Mouse (Mus musculus) CH12.LX (cell line): ENCODE results near the gene Blnk. TPM values are rescaled to one million over a fixed set of nuclear protein-coding genes. Genes with fewer than 3 reads are reported as not detected.

Experiments used
- DNase-seq: peaks from one replicate; pipeline ENCODE4 v3.0.0-alpha.2; 2013; ENCODE audit errors: extremely low read depth
- H3K27ac ChIP-seq: 2 replicates; pipeline ENCODE4 v1.5.1; 2012; ENCODE audit warnings: low read depth, mild to moderate bottlenecking, control low read depth, moderate library complexity; ENCODE audit not compliant: insufficient read depth
- H3K27me3 ChIP-seq: replicated peaks from 2 replicates; pipeline ENCODE3; 2012; ENCODE audit warnings: inconsistent platforms
- H3K36me3 ChIP-seq, 2 experiments: replicated peaks in 1 of 2; 2 replicates each; pipeline versions ENCODE3 to v1.6.1; 2012; ENCODE audit warnings: inconsistent platforms in 1 of 2, low read length in 1 of 2, mild to moderate bottlenecking in 1 of 2, mixed read lengths in 1 of 2, moderate library complexity in 1 of 2; ENCODE audit not compliant: control insufficient read depth in 1 of 2, insufficient read depth in 1 of 2
- H3K4me1 ChIP-seq, 2 experiments: 2 replicates each; pipeline ENCODE4 v1.6.1; 2012; ENCODE audit warnings: inconsistent platforms in 1 of 2, moderate library complexity in 1 of 2; ENCODE audit not compliant: insufficient read depth in 2 of 2, control insufficient read depth in 1 of 2
- H3K4me2 ChIP-seq: 2 replicates; pipeline ENCODE4 v1.6.1; 2012; ENCODE audit warnings: low read depth, mild to moderate bottlenecking, control low read depth; ENCODE audit not compliant: poor library complexity, insufficient read depth, severe bottlenecking
- H3K4me3 ChIP-seq, 3 experiments: fragments of 150-350 bp in 1 of 3; sonication (generic) in 1 of 3; replicated peaks in 1 of 3; 2 replicates each; pipeline versions ENCODE3 to v1.5.1; 2011 to 2012; ENCODE audit warnings: low read depth in 2 of 3, low read length in 2 of 3, mild to moderate bottlenecking in 2 of 3, moderate library complexity in 2 of 3, control low read depth in 1 of 3, improper control_type of control experiment in 1 of 3, inconsistent platforms in 1 of 3, mixed read lengths in 1 of 3; ENCODE audit not compliant: poor library complexity in 1 of 3
- H3K79me2 ChIP-seq: replicated peaks from 2 replicates; pipeline ENCODE4 v1.6.1; 2012; ENCODE audit warnings: mild to moderate bottlenecking, moderate library complexity; ENCODE audit not compliant: control insufficient read depth, poor library complexity, insufficient read depth, severe bottlenecking; ENCODE audit errors: extremely low read depth
- H3K9ac ChIP-seq: 2 replicates; pipeline ENCODE4 v1.6.1; 2012; ENCODE audit warnings: low read depth, mild to moderate bottlenecking, control low read depth, moderate library complexity; ENCODE audit not compliant: insufficient read depth
- H3K9me3 ChIP-seq: replicated peaks from 2 replicates; pipeline ENCODE3; 2012; ENCODE audit warnings: low read length, inconsistent platforms, mixed read lengths
- BHLHE40 ChIP-seq: IDR thresholded peaks from 2 replicates; pipeline ENCODE4 v1.6.1; 2011; ENCODE audit warnings: mild to moderate bottlenecking, low read depth, low read length, improper control_type of control experiment
- CHD1 ChIP-seq: IDR thresholded peaks from 2 replicates; pipeline ENCODE4 v1.6.1; 2012; ENCODE audit warnings: low read depth, low read length, improper control_type of control experiment, inconsistent platforms
- CTCF ChIP-seq, 2 experiments: IDR thresholded peaks in 1 of 2; conservative IDR thresholded peaks in 1 of 2; 2 replicates each; pipeline ENCODE4 v1.5.1; 2011 to 2012; ENCODE audit warnings: low read depth in 2 of 2, low read length in 2 of 2, improper control_type of control experiment in 1 of 2, inconsistent platforms in 1 of 2, mild to moderate bottlenecking in 1 of 2, moderate library complexity in 1 of 2
- E2F4 ChIP-seq: IDR thresholded peaks from 2 replicates; pipeline ENCODE4 v1.6.1; 2011; ENCODE audit warnings: low read depth, low read length, improper control_type of control experiment; ENCODE audit not compliant: insufficient replicate concordance
- ETS1 ChIP-seq: conservative IDR thresholded peaks from 2 replicates; pipeline ENCODE4 v1.6.1; 2012; ENCODE audit warnings: low read depth, mild to moderate bottlenecking, inconsistent platforms, low read length, improper control_type of control experiment, moderate library complexity
- IRF4 ChIP-seq: IDR thresholded peaks from 2 replicates; pipeline ENCODE4 v1.6.1; 2014; ENCODE audit warnings: low read depth, mild to moderate bottlenecking, inconsistent platforms, low read length, improper control_type of control experiment
- JUND ChIP-seq: conservative IDR thresholded peaks from 2 replicates; pipeline ENCODE4 v1.6.1; 2011; ENCODE audit warnings: low read depth, low read length, improper control_type of control experiment
- KAT2A ChIP-seq: IDR thresholded peaks from 2 replicates; pipeline ENCODE4 v1.6.1; 2012; ENCODE audit warnings: low read length, improper control_type of control experiment, inconsistent platforms; ENCODE audit not compliant: insufficient replicate concordance
- MAZ ChIP-seq: IDR thresholded peaks from 2 replicates; pipeline ENCODE4 v1.6.1; 2012; ENCODE audit warnings: low read depth, mild to moderate bottlenecking, inconsistent platforms, low read length, improper control_type of control experiment, moderate library complexity
- MEF2A ChIP-seq: IDR thresholded peaks from 2 replicates; pipeline ENCODE4 v1.6.1; 2014; ENCODE audit warnings: low read depth, mild to moderate bottlenecking, inconsistent platforms, low read length, improper control_type of control experiment, borderline replicate concordance
- MXI1 ChIP-seq: IDR thresholded peaks from 2 replicates; pipeline ENCODE4 v1.6.1; 2011; ENCODE audit warnings: mild to moderate bottlenecking, low read depth, low read length, improper control_type of control experiment
- PAX5 ChIP-seq: IDR thresholded peaks from 2 replicates; pipeline ENCODE4 v1.6.1; 2012; ENCODE audit warnings: low read length, inconsistent platforms, mixed read lengths
- RAD21 ChIP-seq: IDR thresholded peaks from 2 replicates; pipeline ENCODE4 v1.6.1; 2011; ENCODE audit warnings: low read depth, mild to moderate bottlenecking, low read length, improper control_type of control experiment, moderate library complexity
- SMC3 ChIP-seq: IDR thresholded peaks from 2 replicates; pipeline ENCODE4 v1.6.1; 2011; ENCODE audit warnings: low read depth, low read length, improper control_type of control experiment
- UBTF ChIP-seq: IDR thresholded peaks from 2 replicates; pipeline ENCODE4 v1.6.1; 2012; ENCODE audit warnings: low read depth, mild to moderate bottlenecking, inconsistent platforms, low read length, improper control_type of control experiment, moderate library complexity
- USF1 ChIP-seq: IDR thresholded peaks from 2 replicates; pipeline ENCODE4 v1.6.1; 2014; ENCODE audit warnings: low read depth, mild to moderate bottlenecking, inconsistent platforms, low read length, improper control_type of control experiment
- USF2 ChIP-seq: conservative IDR thresholded peaks from 2 replicates; pipeline ENCODE4 v1.6.1; 2011; ENCODE audit warnings: low read depth, low read length, improper control_type of control experiment
- ZKSCAN1 ChIP-seq: IDR thresholded peaks from 2 replicates; pipeline ENCODE4 v1.6.1; 2012; ENCODE audit warnings: low read depth, inconsistent platforms, low read length, improper control_type of control experiment, borderline replicate concordance
- ZNF384 ChIP-seq: IDR thresholded peaks from 2 replicates; pipeline ENCODE4 v1.6.1; 2012; ENCODE audit warnings: low read depth, low read length, improper control_type of control experiment, inconsistent platforms
- dilution Hi-C: fragments of 300-500 bp; cut with MboI; formaldehyde crosslinking; loops from 2 replicates; pipeline ENCODE4 v1.14.3; 2020; ENCODE audit warnings: low sequenced_read_pairs; ENCODE audit not compliant: extremely low pct_unique_long_range_greater_than_20kb, extremely low pct_ligation_motif_present
- in situ Hi-C: fragments of 300-500 bp; cut with MboI; formaldehyde crosslinking; loops from 3 replicates; pipeline ENCODE4 v1.14.3; 2019; ENCODE audit warnings: low sequenced_read_pairs, low pct_ligation_motif_present, low pct_unique_long_range_greater_than_20kb, mixed read lengths
- polyA plus RNA-seq: library from polyadenylated mRNA; unstranded; fragments of >175 nt; gene quantifications from 2 replicates; pipeline ENCODE4 v1.2.1, GENCODE M21; 2012; ENCODE audit warnings: low read depth; ENCODE audit not compliant: insufficient read length
- total RNA-seq, 2 experiments: library from RNA; depleted of rRNA; stranded (reverse); fragments of 300-350 nt in 1 of 2; fragments of >200 nt in 1 of 2; gene quantifications; 2 replicates each; pipeline ENCODE4 v1.2.3; 2012 to 2014

The Blnk gene
- total and polyA plus RNA-seq, 3 experiments, result 86.8 to 284 (median 101) TPM

GRCm38 (mm10) chr19:41030161-41030560, 35.8 kb upstream of the Blnk start:
- Histone ChIP-seq H3K79me2 (no peaks in the 10 kb centered on the region), H3K9me3 (no peaks in the 10 kb centered on the region), H3K4me1 (peaks cover 6 to 11% of the 10 kb centered on the region in 2 experiments), H3K27me3 (peaks cover 3% of the 10 kb centered on the region), H3K4me3 (no peak overlapping the region), H3K9ac (no peak overlapping the region), H3K27ac (no peak overlapping the region), H3K4me2 (no peak overlapping the region), H3K36me3 (no peaks in the 10 kb centered on the region)
- TF ChIP-seq UBTF, result no peak
- no peak for TF ChIP-seq MXI1
- no peak for TF ChIP-seq JUND
- no peak for TF ChIP-seq USF1
- TF ChIP-seq MAZ, result no peak
- no peak for DNase-seq
- dilution Hi-C loops, result no loop called here
- in situ Hi-C loops, result loop anchor here (25.0 kb wide), 1 partner anchor 268 kb away; no protein-coding TSS in a partner anchor

GRCm38 (mm10) chr19:41029219-41029618, 34.9 kb upstream of the Blnk start, which contains the start of gene Dntt:
Gene Dntt, plus strand, starts transcription at chr19:41029275.
- Histone ChIP-seq H3K4me3 (no peak within 1 kb of the TSS), H3K79me2 (no peaks in the 10 kb centered on the region), H3K27ac (no peak within 1 kb of the TSS), H3K36me3 (no peaks in the 10 kb centered on the region), H3K4me1 (peaks cover 6 to 11% of the 10 kb centered on the region in 2 experiments), H3K4me2 (no peak within 1 kb of the TSS), H3K9ac (no peak within 1 kb of the TSS), H3K27me3 (peaks cover 3% of the 10 kb centered on the region), H3K9me3 (no peaks in the 10 kb centered on the region)
- dilution Hi-C loops (no loop called here), in situ Hi-C loops (loop anchor here (25.0 kb wide), 1 partner anchor 267 kb away; no protein-coding TSS in a partner anchor)
- no peak for DNase-seq
- TF ChIP-seq PAX5, result no peak
- TF ChIP-seq KAT2A, result no peak
- TF ChIP-seq BHLHE40, result no peak
- no peak for TF ChIP-seq USF2
- TF ChIP-seq IRF4, result no peak
- no peak for TF ChIP-seq MEF2A
- no peak for TF ChIP-seq USF1
- no peak for TF ChIP-seq ETS1
- no peak for TF ChIP-seq RAD21
- no peak for TF ChIP-seq E2F4
- no peak for TF ChIP-seq CHD1
- TF ChIP-seq ZKSCAN1, result no peak
- TF ChIP-seq ZNF384, result no peak
- no peak for TF ChIP-seq SMC3
- TF ChIP-seq MAZ, result no peak
- no peak for TF ChIP-seq CTCF (conservative IDR thresholded peaks at IDR 0.05 in 1 of 2, IDR thresholded peaks at IDR 0.05 in 1 of 2; ENCODE audit: low read depth in 2 of 2, low read length in 2 of 2)
